Mouse (Mus musculus) midbrain, embryonic 11.5 days (tissue): ENCODE results near the gene H2-Q6. TPM values are rescaled to one million over a fixed set of nuclear protein-coding genes. Genes with fewer than 3 reads are reported as not detected.

Experiments used
- polyA plus RNA-seq: library from polyadenylated mRNA; unstranded; fragments of >200 nt; fragmentation: Nextera tagmentation; extraction: Ambion mirVana; gene quantifications from 2 replicates; pipeline ENCODE4 v1.2.1, GENCODE M21; 2014

H2-Q6 gene
- polyA plus RNA-seq, 1 experiment from 2014 or later: 0.93 TPM

Other genes starting within 250 kb of the H2-Q6 start
- 7.8 and 8.4 TPM in 2 replicates for gene Aif1, start 248.8 kb upstream of the H2-Q6 start, polyA plus RNA-seq
- 7.8 and 10.2 TPM in 2 replicates for gene Lst1, start 236.4 kb upstream of the H2-Q6 start, polyA plus RNA-seq
- 0.41 TPM in 1 of 2 replicates, not detected in the other for gene Ltb, start 230.4 kb upstream of the H2-Q6 start, polyA plus RNA-seq
- 0.26 TPM in 1 of 2 replicates, not detected in the other for gene Tnf, start 222.8 kb upstream of the H2-Q6 start, polyA plus RNA-seq
- not detected in 2 replicates for gene Lta, start 219.5 kb upstream of the H2-Q6 start, polyA plus RNA-seq
- gene Gm16181, start 204.0 kb upstream of the H2-Q6 start, polyA plus RNA-seq: not detected in 2 replicates
- gene Atp6v1g2, start 191.2 kb upstream of the H2-Q6 start, polyA plus RNA-seq: 17.0 and 17.8 TPM in 2 replicates
- 3.3 and 4.4 TPM in 2 replicates for gene Nfkbil1, start 189.1 kb upstream of the H2-Q6 start, polyA plus RNA-seq
- gene Ddx39b, start 183.1 kb upstream of the H2-Q6 start, polyA plus RNA-seq: 649 and 657 TPM in 2 replicates
- 42.2 and 45.9 TPM in 2 replicates for gene H2-D1, start 162.1 kb upstream of the H2-Q6 start, polyA plus RNA-seq
- not detected in 2 replicates for gene H2-Q1, start 104.4 kb upstream of the H2-Q6 start, polyA plus RNA-seq
- gene H2-Q2, start 82.6 kb upstream of the H2-Q6 start, polyA plus RNA-seq: 0.22 and 0.34 TPM in 2 replicates
- gene H2-Q4, start 45.2 kb upstream of the H2-Q6 start, polyA plus RNA-seq: 1.9 and 2.5 TPM in 2 replicates
- 9.3 and 10.0 TPM in 2 replicates for gene H2-Q7, start 14.3 kb downstream of the H2-Q6 start, polyA plus RNA-seq
- gene H2-Q10, start 45.2 kb downstream of the H2-Q6 start, polyA plus RNA-seq: 0.11 and 0.12 TPM in 2 replicates
- gene Pou5f1, start 81.2 kb downstream of the H2-Q6 start, polyA plus RNA-seq: not detected in 2 replicates
- gene Tcf19, start 92.0 kb downstream of the H2-Q6 start, polyA plus RNA-seq: 56.7 and 57.7 TPM in 2 replicates
- 8.9 and 10.8 TPM in 2 replicates for gene Cchcr1, start 92.2 kb downstream of the H2-Q6 start, polyA plus RNA-seq
- 0.22 and 0.46 TPM in 2 replicates for gene Psors1c2, start 108.4 kb downstream of the H2-Q6 start, polyA plus RNA-seq
- gene Cdsn, start 127.3 kb downstream of the H2-Q6 start, polyA plus RNA-seq: 0.08 TPM in 1 of 2 replicates, not detected in the other
- gene 2300002M23Rik, start 142.6 kb downstream of the H2-Q6 start, polyA plus RNA-seq: not detected in 2 replicates
- not detected in 2 replicates for gene Sfta2, start 176.7 kb downstream of the H2-Q6 start, polyA plus RNA-seq
- gene Gm9573, start 201.8 kb downstream of the H2-Q6 start, polyA plus RNA-seq: not detected in 2 replicates
- gene Mucl3, start 218.8 kb downstream of the H2-Q6 start, polyA plus RNA-seq: 0.14 TPM in 1 of 2 replicates, not detected in the other
- 9.8 and 10.5 TPM in 2 replicates for gene Vars2, start 242.7 kb downstream of the H2-Q6 start, polyA plus RNA-seq
- gene Gtf2h4, start 248.9 kb downstream of the H2-Q6 start, polyA plus RNA-seq: 39.3 TPM in 2 replicates